Comparison of ENCODE assay signal across 10 mouse cellular contexts in genomic region chr2:38353008-38353379, GRCm38 (mm10). TPM values are rescaled to one million over a fixed set of nuclear protein-coding genes. Genes with fewer than 3 reads are reported as not detected.
DNase-seq lines count a peak whose midpoint lies in the region; ATAC-seq and TF ChIP-seq lines count a peak whose summit lies in the region.
"Had no signal": no experiment of that assay in that cellular context is flagged by ENCODE, and none has a peak within 500 bp of the region (broad histone marks: within the 10 kb centered on the region; RNA-seq: fewer than 3 reads in every experiment).

No protein-coding gene starts in this region.

- no peak for TF ChIP-seq POLR2A in cortical plate, adult 2 months (IDR thresholded peaks at IDR 0.05; ENCODE audit: extremely low read depth, insufficient read depth, low read length)
- TF ChIP-seq POLR2A in lung, adult 2 months (IDR thresholded peaks at IDR 0.05; ENCODE audit: borderline replicate concordance, extremely low read depth, low read depth, low read length): no peak

- H3K9ac ChIP-seq in embryonic facial prominence, embryonic 14.5 days (ENCODE audit: low read depth, low read length): peak overlapping the region; percentile 59; the same call in 1 of the 2 replicates
- peak overlapping the region; percentile 46 for H3K9ac ChIP-seq in hindbrain, embryonic 14.5 days
- H3K9ac ChIP-seq in liver, postnatal 0 days (replicated peaks): no peak overlapping the region
- no peak overlapping the region for H3K9ac ChIP-seq in kidney, embryonic 16.5 days (replicated peaks; ENCODE audit: low read length)
- H3K9ac ChIP-seq: heart, embryonic 15.5 days had no signal

- no peaks in the 10 kb centered on the region for H3K36me3 ChIP-seq in embryonic facial prominence, embryonic 14.5 days (ENCODE audit: control insufficient read depth, insufficient read depth, low read length)
- H3K36me3 ChIP-seq in hindbrain, embryonic 14.5 days (replicated peaks; ENCODE audit: control insufficient read depth, insufficient read depth): no peaks in the 10 kb centered on the region
- H3K36me3 ChIP-seq in liver, postnatal 0 days (replicated peaks; ENCODE audit: insufficient read depth, low read length): no peaks in the 10 kb centered on the region
- no peaks in the 10 kb centered on the region for H3K36me3 ChIP-seq in kidney, embryonic 16.5 days (ENCODE audit: insufficient read depth, low read length)
- H3K36me3 ChIP-seq: heart, embryonic 15.5 days had no signal

- no peaks in the 10 kb centered on the region; the same call in 1 of the 2 replicates for H3K4me1 ChIP-seq in cortical plate, adult 2 months (ENCODE audit: control insufficient read depth, insufficient read depth, low read length)
- peaks cover 13% of the 10 kb centered on the region for H3K4me1 ChIP-seq in embryonic facial prominence, embryonic 14.5 days (ENCODE audit: control insufficient read depth, insufficient read depth, low read length)
- peaks cover 5% of the 10 kb centered on the region; the same call in 1 of the 2 replicates for H3K4me1 ChIP-seq in hindbrain, embryonic 14.5 days (replicated peaks; ENCODE audit: control insufficient read depth, insufficient read depth, low read length)
- peaks cover 13% of the 10 kb centered on the region for H3K4me1 ChIP-seq in liver, postnatal 0 days (ENCODE audit: insufficient read depth)
- peaks cover 26% of the 10 kb centered on the region for H3K4me1 ChIP-seq in kidney, embryonic 16.5 days (ENCODE audit: insufficient read depth, low read length)
- H3K4me1 ChIP-seq in lung, adult 2 months (ENCODE audit: control insufficient read depth, insufficient read depth, low read length): peaks cover 2% of the 10 kb centered on the region; the same call in 1 of the 2 replicates

- TF ChIP-seq CTCF in cortical plate, adult 2 months (IDR thresholded peaks at IDR 0.05; ENCODE audit: extremely low read depth, insufficient read depth, low read length): no peak
- TF ChIP-seq CTCF in liver, postnatal 0 days (IDR thresholded peaks at IDR 0.05; ENCODE audit: low read depth): no peak
- no peak for TF ChIP-seq CTCF in lung, adult 2 months (IDR thresholded peaks at IDR 0.05; ENCODE audit: insufficient read depth, low read length)

- 8% methylated on average over 10 of the region's 10 CpGs for WGBS in embryonic facial prominence, embryonic 14.5 days
- 3% methylated on average over 10 of the region's 10 CpGs for WGBS in hindbrain, embryonic 14.5 days
- WGBS in liver, postnatal 0 days (ENCODE audit: insufficient replicate concordance): 6% methylated on average over 10 of the region's 10 CpGs
- WGBS in kidney, embryonic 16.5 days: 6% methylated on average over 10 of the region's 10 CpGs
- 19% methylated on average over 10 of the region's 10 CpGs for WGBS in lung, adult 2 months

- H3K4me3 ChIP-seq in cortical plate, adult 2 months (ENCODE audit: insufficient read depth, low read length): peak overlapping the region; percentile 84
- peak overlapping the region; percentile 45 for H3K4me3 ChIP-seq in embryonic facial prominence, embryonic 14.5 days (ENCODE audit: low read depth, low read length)
- peak overlapping the region; percentile 38 for H3K4me3 ChIP-seq in hindbrain, embryonic 14.5 days (replicated peaks; ENCODE audit: low read length)
- peak overlapping the region; percentile 47 for H3K4me3 ChIP-seq in liver, postnatal 0 days (ENCODE audit: low read depth, low read length)
- H3K4me3 ChIP-seq in kidney, embryonic 16.5 days (ENCODE audit: low read length): no peak overlapping the region
- no peak overlapping the region for H3K4me3 ChIP-seq in lung, adult 2 months (replicated peaks; ENCODE audit: extremely low read depth, low read depth, low read length)

- DNase-seq in embryonic facial prominence, embryonic 14.5 days (ENCODE audit: low spot score): no peak
- no peak for DNase-seq in hindbrain, embryonic 14.5 days (ENCODE audit: low spot score)
- DNase-seq in liver, postnatal 0 days: no peak
- no peak for DNase-seq in kidney, postnatal 4 days
- DNase-seq in lung, adult 2 months: no peak
- DNase-seq: kidney, adult 11 months; lung, postnatal 10 days had no signal

- H3K27me3 ChIP-seq in embryonic facial prominence, embryonic 14.5 days (replicated peaks; ENCODE audit: control insufficient read depth, insufficient read depth, low read length): peaks cover 97% of the 10 kb centered on the region
- peaks cover 95% of the 10 kb centered on the region for H3K27me3 ChIP-seq in hindbrain, embryonic 14.5 days (ENCODE audit: control insufficient read depth, insufficient read depth, low read length)
- H3K27me3 ChIP-seq in liver, postnatal 0 days (ENCODE audit: insufficient read depth, low read length): peaks cover 100% of the 10 kb centered on the region
- H3K27me3 ChIP-seq in kidney, embryonic 16.5 days (ENCODE audit: insufficient read depth, low read length): peaks cover 99% of the 10 kb centered on the region

- H3K9me3 ChIP-seq in embryonic facial prominence, embryonic 14.5 days (ENCODE audit: control insufficient read depth, low read length): no peaks in the 10 kb centered on the region
- H3K9me3 ChIP-seq in hindbrain, embryonic 14.5 days (ENCODE audit: control insufficient read depth, low read length): no peaks in the 10 kb centered on the region
- H3K9me3 ChIP-seq in liver, postnatal 0 days (ENCODE audit: low read length): no peaks in the 10 kb centered on the region
- H3K9me3 ChIP-seq in kidney, embryonic 16.5 days (ENCODE audit: low read length): no peaks in the 10 kb centered on the region
- H3K9me3 ChIP-seq: heart, embryonic 15.5 days had no signal

- 0 out of 2 replicates have a peak overlapping the region, but pooled peaks have one; percentile 88 for H3K27ac ChIP-seq in cortical plate, adult 2 months (ENCODE audit: insufficient read depth, low read length)
- H3K27ac ChIP-seq in embryonic facial prominence, embryonic 14.5 days (replicated peaks; ENCODE audit: low read depth, low read length): no peak overlapping the region
- H3K27ac ChIP-seq in hindbrain, embryonic 14.5 days: peak overlapping the region; percentile 34; the same call in 1 of the 2 replicates
- H3K27ac ChIP-seq in liver, postnatal 0 days (ENCODE audit: low read depth): no peak overlapping the region
- H3K27ac ChIP-seq in kidney, embryonic 16.5 days (ENCODE audit: low read length): no peak overlapping the region
- H3K27ac ChIP-seq: heart, embryonic 15.5 days had no signal

- TF ChIP-seq EP300 in liver, postnatal 0 days (IDR thresholded peaks at IDR 0.05; ENCODE audit: low read depth): no peak

- ATAC-seq in embryonic facial prominence, embryonic 14.5 days (ENCODE audit: low read depth): no peak
- ATAC-seq in hindbrain, embryonic 14.5 days (ENCODE audit: low FRiP score): no peak
- ATAC-seq in liver, postnatal 0 days: no peak
- no peak for ATAC-seq in kidney, embryonic 16.5 days (ENCODE audit: low FRiP score, low TSS enrichment)

- peak overlapping the region; percentile 24; the same call in 1 of the 2 replicates for H3K4me2 ChIP-seq in embryonic facial prominence, embryonic 14.5 days (ENCODE audit: low read depth, low read length)
- peak overlapping the region; percentile 51 for H3K4me2 ChIP-seq in hindbrain, embryonic 14.5 days (replicated peaks)
- H3K4me2 ChIP-seq in liver, postnatal 0 days (ENCODE audit: low read depth, low read length): 0 out of 2 replicates have a peak overlapping the region, but pooled peaks have one; percentile 35
- no peak overlapping the region for H3K4me2 ChIP-seq in kidney, embryonic 16.5 days (replicated peaks; ENCODE audit: low read depth, low read length)

RNA-seq across cellular contexts. Expression of gene Lhx2, which starts 13.9 kb away (rescaled TPM):
- 82.4 and 83.3 TPM in 2 replicates for polyA plus RNA-seq in cortical plate, adult 2 months (2012; rRNA removed)
- polyA plus RNA-seq in embryonic facial prominence, embryonic 14.5 days (2014; fragmentation: Nextera tagmentation; extraction: Ambion mirVana): 10.4 and 11.2 TPM in 2 replicates
- polyA plus RNA-seq in hindbrain, embryonic 14.5 days (2014; fragmentation: Nextera tagmentation; extraction: Ambion mirVana): 13.2 and 18.7 TPM in 2 replicates
- polyA plus RNA-seq in liver, postnatal 0 days (2015; fragmentation: Nextera tagmentation; extraction: Ambion mirVana): 1.7 and 2.8 TPM in 2 replicates
- 0.16 TPM in 1 of 2 replicates, not detected in the other for polyA plus RNA-seq in kidney, embryonic 16.5 days (2015; fragmentation: Nextera tagmentation; extraction: Ambion mirVana)
- not detected in 2 replicates for polyA plus RNA-seq in lung, adult 2 months (2012; rRNA removed)

Comparison
In these comparisons a context has a peak if more than half of its experiments do, and no peak if none do; other contexts are left out.
1. H3K27ac ChIP-seq: peak in cortical plate, adult 2 months (single experiment) and hindbrain, embryonic 14.5 days (single experiment); none in embryonic facial prominence, embryonic 14.5 days (single experiment), liver, postnatal 0 days (single experiment) and kidney, embryonic 16.5 days (single experiment).
2. H3K4me3 ChIP-seq: peak in cortical plate, adult 2 months (single experiment), embryonic facial prominence, embryonic 14.5 days (single experiment), hindbrain, embryonic 14.5 days (single experiment) and liver, postnatal 0 days (single experiment); none in kidney, embryonic 16.5 days (single experiment) and lung, adult 2 months (single experiment).
3. H3K9ac ChIP-seq: peak in embryonic facial prominence, embryonic 14.5 days (single experiment) and hindbrain, embryonic 14.5 days (single experiment); none in liver, postnatal 0 days (single experiment) and kidney, embryonic 16.5 days (single experiment).